Mouse (Mus musculus) megakaryocyte, embryonic 14.5 days (primary cell): ENCODE measurements around the gene Inpp5a. TPM values are rescaled to one million over a fixed set of nuclear protein-coding genes. Genes with fewer than 3 reads are reported as not detected.

Experiments used
- H3K27me3 ChIP-seq: replicated peaks from 2 replicates; pipeline ENCODE3; 2012; ENCODE audit warnings: inconsistent platforms
- H3K36me3 ChIP-seq: replicated peaks from 2 replicates; pipeline ENCODE3; 2012; ENCODE audit warnings: low read length, inconsistent platforms, mixed read lengths
- H3K4me1 ChIP-seq: 2 replicates; pipeline ENCODE4 v1.6.1; 2012; ENCODE audit warnings: inconsistent platforms
- H3K4me3 ChIP-seq: replicated peaks from 2 replicates; pipeline ENCODE3; 2012; ENCODE audit warnings: moderate library complexity, mild to moderate bottlenecking, inconsistent platforms
- H3K9me3 ChIP-seq: 2 replicates; pipeline ENCODE4 v1.6.1; 2012; ENCODE audit warnings: inconsistent platforms
- FLI1 ChIP-seq: IDR thresholded peaks from 2 replicates; pipeline ENCODE4 v1.6.1; 2012; ENCODE audit warnings: low read length, inconsistent platforms, mixed read lengths
- GATA1 ChIP-seq: IDR thresholded peaks from 3 replicates; pipeline ENCODE4 v1.6.1; 2012; ENCODE audit warnings: mixed read lengths, low read length, inconsistent platforms, borderline replicate concordance
- polyA plus RNA-seq: library from polyadenylated mRNA; stranded (reverse); fragments of >175 nt; gene quantifications from 2 replicates; pipeline ENCODE4 v1.2.3, GENCODE M21; 2012; ENCODE audit warnings: low replicate concordance; ENCODE audit not compliant: insufficient read depth

The Inpp5a gene
- polyA plus RNA-seq, 1 experiment = 95.0 TPM

DNA sequence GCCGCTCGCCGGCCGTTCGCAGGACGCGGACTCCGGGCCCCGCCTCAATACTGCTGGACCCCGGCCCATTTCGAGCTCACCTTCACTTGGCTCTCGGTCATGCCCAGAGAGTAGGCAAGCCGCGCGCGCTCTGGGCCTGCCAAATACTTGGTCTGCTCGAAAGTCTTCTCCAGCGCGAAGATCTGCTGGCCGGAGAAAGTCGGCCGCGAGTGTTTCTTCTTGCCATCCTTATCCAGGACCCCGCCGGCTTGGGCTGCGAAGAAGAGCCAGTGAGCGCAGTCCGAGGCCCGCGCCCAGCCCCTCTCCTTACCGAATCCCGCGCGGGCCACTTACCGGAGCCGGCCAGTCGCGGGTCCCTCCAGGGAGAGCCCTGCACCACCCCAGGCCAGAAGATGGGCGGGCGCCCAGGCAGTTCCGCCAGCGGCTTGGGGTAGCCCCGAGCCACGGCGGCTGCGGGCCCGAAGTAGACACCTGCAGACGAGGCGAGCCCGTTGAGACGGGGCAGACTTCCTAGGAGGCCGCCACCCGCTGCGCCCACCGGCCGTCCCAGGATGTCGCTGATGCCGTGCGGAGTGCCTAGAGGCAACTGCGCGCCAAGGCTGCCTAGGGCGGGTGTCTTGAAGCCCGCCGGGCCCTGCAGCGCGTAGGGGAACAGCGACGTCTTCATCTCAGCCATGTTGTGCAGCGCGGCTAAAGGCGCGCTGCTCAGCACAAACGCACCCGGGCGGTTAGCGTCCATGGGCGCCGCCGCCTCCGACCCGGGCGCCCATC lies 193.1 kb downstream of the Inpp5a start:
- Histone ChIP-seq H3K36me3 (peaks cover 40% of the 10 kb centered on the region), H3K27me3 (peaks cover 87% of the 10 kb centered on the region), H3K4me3 (peak overlapping the region; percentile 79), H3K4me1 (peaks cover 62% of the 10 kb centered on the region), H3K9me3 (peaks cover 3% of the 10 kb centered on the region)
- TF ChIP-seq GATA1 = no peak
- TF ChIP-seq FLI1 = no peak

DNA sequence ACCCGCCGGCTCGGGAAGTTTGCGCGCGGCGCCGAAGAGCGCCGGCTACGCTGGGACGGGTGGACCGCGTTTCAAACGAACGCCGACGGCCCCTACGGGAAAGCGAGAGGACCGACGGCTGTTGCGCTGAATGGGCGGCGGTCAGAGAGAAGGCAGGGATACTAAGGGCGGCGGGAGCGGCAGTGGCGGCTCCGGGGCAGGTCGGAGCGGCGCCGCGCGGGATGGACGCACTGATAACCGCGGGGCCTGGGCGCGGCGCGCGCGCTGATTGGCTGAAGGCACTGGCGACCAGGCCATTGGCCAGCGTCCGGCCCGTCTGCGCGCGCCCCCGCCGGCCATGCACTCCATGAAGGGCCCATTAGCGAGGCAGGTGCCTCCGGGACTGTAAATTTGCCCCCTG lies 193.7 kb downstream of the Inpp5a start, which contains the start of gene Nkx6-2:
Gene Nkx6-2 (minus strand): TSS at position 203 of the 400 bp plus-strand sequence.
- TF ChIP-seq FLI1 (no peak), GATA1 (no peak)
- H3K36me3 ChIP-seq = peaks cover 34% of the 10 kb centered on the region
- peaks cover 3% of the 10 kb centered on the region for H3K9me3 ChIP-seq
- peak within 1 kb of the TSS; percentile 88 for H3K4me3 ChIP-seq
- peaks cover 62% of the 10 kb centered on the region for H3K4me1 ChIP-seq
- H3K27me3 ChIP-seq = peaks cover 92% of the 10 kb centered on the region

DNA sequence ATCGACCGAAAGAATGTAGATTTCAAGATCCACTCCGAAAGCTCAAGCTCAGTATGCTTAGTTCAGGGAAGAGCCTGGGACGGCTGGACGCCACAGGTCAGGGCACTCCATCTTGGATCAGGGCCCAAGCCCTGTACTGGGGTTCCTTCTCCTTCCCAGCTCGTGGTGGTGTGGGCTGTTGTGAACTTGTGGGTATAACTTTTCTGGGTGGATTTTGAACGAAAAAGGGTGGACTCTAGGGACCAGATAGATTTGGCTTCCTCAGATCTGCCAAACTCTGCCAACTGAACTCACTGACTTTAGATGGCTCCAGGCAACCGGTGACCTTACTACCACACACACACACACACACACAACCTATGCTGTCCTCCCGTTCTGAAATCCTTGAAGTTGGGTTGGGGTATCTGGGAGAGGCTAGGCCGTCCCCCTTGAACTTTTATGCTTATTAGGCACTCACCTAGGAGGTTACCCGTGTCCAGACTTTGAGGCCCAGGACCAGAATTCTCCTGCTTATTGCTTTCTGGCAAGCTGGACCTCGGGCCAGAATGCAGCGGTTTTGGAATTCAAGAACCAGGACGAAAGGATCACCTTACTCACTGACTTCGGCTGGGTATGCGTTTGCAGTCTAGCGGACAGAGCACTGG lies 194.3 kb downstream of the Inpp5a start:
- H3K36me3 ChIP-seq = peaks cover 27% of the 10 kb centered on the region
- peaks cover 95% of the 10 kb centered on the region for H3K27me3 ChIP-seq
- H3K4me3 ChIP-seq = peak overlapping the region; percentile 88
- no peak for TF ChIP-seq GATA1
- TF ChIP-seq FLI1 = no peak
- H3K9me3 ChIP-seq = peaks cover 3% of the 10 kb centered on the region
- H3K4me1 ChIP-seq = peaks cover 62% of the 10 kb centered on the region

DNA sequence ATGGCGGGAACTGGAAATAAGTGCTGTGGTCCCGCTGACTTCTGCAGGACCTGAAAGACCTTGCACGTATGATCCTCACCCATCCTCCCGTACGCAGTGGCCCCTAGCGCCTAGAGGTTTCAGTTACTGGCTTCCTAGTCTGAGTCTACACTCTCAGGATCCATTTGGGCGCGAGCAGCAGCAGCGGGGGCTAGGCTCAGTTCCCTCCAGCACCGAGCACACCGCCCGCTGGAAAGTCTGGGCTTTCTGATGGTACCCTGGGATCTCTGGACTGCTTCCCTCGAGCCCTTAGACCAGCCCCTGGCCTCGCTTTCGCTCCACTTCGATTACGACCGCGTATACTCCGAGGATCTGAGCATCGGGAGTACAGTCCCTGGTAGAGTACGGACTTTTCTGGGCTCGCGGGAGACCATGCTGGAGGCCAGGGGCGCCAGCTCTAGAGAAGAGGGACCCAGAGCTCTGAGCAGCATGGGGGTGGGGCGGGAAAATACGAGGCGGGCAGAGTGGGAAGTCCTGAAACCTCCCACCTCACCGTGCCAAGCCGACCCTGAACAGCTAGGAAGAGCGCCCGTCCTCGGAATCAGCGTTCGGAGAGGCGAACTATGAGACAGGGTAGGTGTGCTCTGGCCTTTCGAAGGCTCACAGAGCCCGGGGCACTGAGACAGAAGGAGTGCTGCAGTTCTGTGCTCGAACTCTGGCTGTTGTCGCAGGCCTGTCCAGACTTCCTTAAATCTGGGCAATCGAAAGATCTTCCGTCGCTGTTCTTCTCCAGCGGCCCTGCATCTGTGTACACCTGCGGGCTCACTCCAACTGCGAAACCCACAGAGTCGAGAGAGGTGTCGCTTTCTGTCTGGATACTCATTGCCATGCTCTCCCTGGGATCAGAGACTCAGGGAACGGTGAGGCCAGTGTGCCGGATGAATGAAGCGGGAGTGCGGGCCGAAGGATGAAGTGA lies 195.6 kb downstream of the Inpp5a start:
- H3K9me3 ChIP-seq = peaks cover 3% of the 10 kb centered on the region
- peaks cover 66% of the 10 kb centered on the region for H3K4me1 ChIP-seq
- peak overlapping the region; percentile 88 for H3K4me3 ChIP-seq
- peaks cover 15% of the 10 kb centered on the region for H3K36me3 ChIP-seq
- no peak for TF ChIP-seq FLI1
- TF ChIP-seq GATA1 = no peak
- peaks cover 96% of the 10 kb centered on the region for H3K27me3 ChIP-seq

DNA sequence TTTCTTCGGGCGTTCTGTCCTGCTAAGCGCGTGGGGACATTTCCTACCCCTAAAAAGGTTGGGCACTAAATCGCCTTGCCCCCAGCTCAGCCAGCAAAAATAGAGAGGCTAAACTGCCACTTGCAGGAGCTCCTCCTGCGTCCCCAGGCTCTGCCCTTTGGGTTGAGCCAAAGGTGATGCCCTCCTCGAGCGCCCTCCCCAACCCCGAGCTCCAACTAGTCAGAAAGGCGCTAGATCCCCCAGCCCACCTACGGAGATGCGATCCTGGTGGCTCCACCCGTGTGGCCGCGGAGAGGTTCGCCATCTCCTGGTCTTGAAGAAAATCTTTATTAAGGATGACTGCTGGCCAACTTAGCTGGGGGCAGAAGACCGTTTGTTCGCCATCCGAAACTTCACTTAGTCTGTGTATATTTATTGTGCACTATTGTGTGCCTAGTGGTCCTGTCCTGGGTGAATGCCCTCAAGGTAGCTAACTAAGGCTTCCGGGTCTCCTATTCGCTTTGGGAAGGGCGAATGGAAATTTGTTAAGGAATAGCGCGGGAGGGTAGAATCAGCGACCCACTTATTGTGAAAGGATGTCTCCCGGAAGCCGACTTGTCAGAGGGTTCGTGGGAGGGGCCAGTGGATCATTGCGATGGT lies 196.4 kb downstream of the Inpp5a start:
- H3K36me3 ChIP-seq = peaks cover 7% of the 10 kb centered on the region
- peaks cover 3% of the 10 kb centered on the region for H3K9me3 ChIP-seq
- peak overlapping the region; percentile 88 for H3K4me3 ChIP-seq
- H3K4me1 ChIP-seq = peaks cover 70% of the 10 kb centered on the region
- TF ChIP-seq FLI1 = no peak
- no peak for TF ChIP-seq GATA1
- peaks cover 99% of the 10 kb centered on the region for H3K27me3 ChIP-seq

DNA sequence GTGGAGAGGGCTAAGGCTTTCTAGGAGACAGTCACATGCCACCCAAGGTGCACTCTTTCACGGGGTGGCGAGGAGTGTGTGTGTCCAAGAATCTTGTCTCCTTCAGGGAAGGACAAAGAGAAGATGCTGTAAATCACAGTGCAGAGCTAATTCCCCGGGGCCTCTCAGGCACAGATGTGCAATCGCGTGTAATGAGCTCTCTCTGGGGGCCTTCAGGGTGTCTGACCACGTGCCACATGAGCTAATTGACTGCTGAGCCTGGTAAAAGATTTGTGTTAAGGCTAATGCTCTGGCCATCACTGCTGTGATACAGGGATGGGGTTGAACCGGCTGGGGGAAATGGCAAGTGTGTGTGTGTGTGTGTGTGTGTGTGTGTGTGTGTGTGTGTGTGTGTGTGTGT lies 199.0 kb downstream of the Inpp5a start:
- Histone ChIP-seq H3K4me3 (no peak overlapping the region), H3K4me1 (peaks cover 51% of the 10 kb centered on the region), H3K9me3 (no peaks in the 10 kb centered on the region), H3K27me3 (peaks cover 89% of the 10 kb centered on the region), H3K36me3 (no peaks in the 10 kb centered on the region)
- no peak for TF ChIP-seq FLI1

DNA sequence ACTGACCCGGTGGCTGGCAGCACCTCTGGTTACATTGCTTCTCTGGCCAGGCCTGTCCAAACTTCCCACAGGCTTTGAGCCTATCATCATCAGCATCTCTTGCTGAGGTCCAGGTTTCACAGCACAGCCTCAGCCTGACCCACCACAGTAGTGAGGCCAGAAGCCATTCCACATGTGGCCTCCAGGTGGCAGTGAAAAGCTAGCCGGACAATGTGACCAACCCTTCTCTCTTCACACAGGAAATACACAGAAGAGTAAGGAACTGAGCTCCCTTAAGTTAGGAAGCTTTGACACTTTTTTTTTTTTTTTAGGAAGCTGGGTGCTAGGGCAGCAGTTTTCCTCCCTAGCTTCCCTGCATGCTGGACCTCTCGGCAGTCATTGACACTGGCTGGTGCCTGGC lies 201.4 kb downstream of the Inpp5a start:
- TF ChIP-seq FLI1 = no peak
- no peak for TF ChIP-seq GATA1
- no peaks in the 10 kb centered on the region for H3K9me3 ChIP-seq
- H3K27me3 ChIP-seq = peaks cover 89% of the 10 kb centered on the region
- H3K4me3 ChIP-seq = no peak overlapping the region
- no peaks in the 10 kb centered on the region for H3K36me3 ChIP-seq
- H3K4me1 ChIP-seq = peaks cover 34% of the 10 kb centered on the region

DNA sequence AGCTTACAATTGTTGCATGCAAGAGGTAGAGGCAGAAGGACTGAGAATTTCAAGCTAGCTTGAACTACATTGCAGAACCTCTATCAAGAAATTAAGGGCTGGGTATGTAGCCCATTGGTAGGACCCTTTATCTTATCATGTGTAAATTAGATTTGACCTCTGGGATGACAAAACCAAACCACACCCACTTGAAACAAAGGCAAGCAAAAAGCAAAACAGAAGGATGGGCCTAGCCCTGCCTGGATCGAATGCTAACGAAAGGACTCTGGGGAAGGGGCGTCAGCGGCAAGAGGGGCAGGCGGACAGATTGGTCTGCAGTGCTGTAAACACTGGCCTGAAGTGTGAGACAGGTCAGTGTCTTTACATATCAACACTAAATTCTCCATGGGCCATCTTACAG lies 202.4 kb downstream of the Inpp5a start:
- Histone ChIP-seq H3K9me3 (no peaks in the 10 kb centered on the region), H3K4me3 (no peak overlapping the region), H3K4me1 (peaks cover 34% of the 10 kb centered on the region), H3K27me3 (peaks cover 87% of the 10 kb centered on the region), H3K36me3 (no peaks in the 10 kb centered on the region)
- TF ChIP-seq GATA1 (no peak), FLI1 (no peak)

DNA sequence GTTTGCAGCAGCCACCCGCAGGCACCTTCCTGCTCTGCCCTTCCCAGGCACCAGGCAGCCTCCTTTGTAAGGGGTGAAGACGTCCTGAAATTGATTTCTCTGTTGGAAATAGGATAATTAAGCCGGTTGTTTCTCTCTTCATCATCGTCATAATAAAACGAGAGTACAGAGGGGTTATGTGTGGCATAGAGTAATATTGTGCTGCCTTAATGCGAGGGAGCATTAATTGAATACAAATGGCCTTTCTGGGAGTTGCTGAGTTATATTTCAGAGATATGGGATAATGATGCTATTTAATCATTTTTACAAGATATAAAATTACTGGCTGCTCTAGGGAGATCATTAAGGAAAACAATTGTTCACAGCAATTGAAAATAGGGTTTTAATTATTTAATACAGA lies 206.4 kb downstream of the Inpp5a start:
- Histone ChIP-seq H3K4me1 (peaks cover 27% of the 10 kb centered on the region), H3K4me3 (no peak overlapping the region), H3K9me3 (no peaks in the 10 kb centered on the region), H3K36me3 (no peaks in the 10 kb centered on the region), H3K27me3 (peaks cover 79% of the 10 kb centered on the region)
- TF ChIP-seq GATA1 (no peak), FLI1 (no peak)
